Mouse (Mus musculus) heart, embryonic 15.5 days (tissue): ENCODE measurements around the gene Cnmd. TPM values are rescaled to one million over a fixed set of nuclear protein-coding genes. Genes with fewer than 3 reads are reported as not detected.

Experiments
- ATAC-seq: fragments of 200-750 bp; cut with Nextera tagmentation; replicated peaks from 2 replicates; pipeline ENCODE4 v1.8.0; 2017; ENCODE audit warnings: low read depth, moderate TSS enrichment; ENCODE audit not compliant: insufficient number of reproducible peaks, insufficient read depth, low FRiP score
- H3K27ac ChIP-seq: fragments of 300-500 bp; sonication (generic); 2 replicates; pipeline ENCODE4 v1.5.1; 2015; ENCODE audit warnings: mild to moderate bottlenecking, inconsistent platforms
- H3K27me3 ChIP-seq: fragments of 300-500 bp; sonication (generic); 2 replicates; pipeline ENCODE4 v1.6.1; 2015; ENCODE audit warnings: inconsistent platforms
- H3K36me3 ChIP-seq: fragments of 300-500 bp; sonication (generic); 2 replicates; pipeline ENCODE4 v1.6.1; 2015; ENCODE audit warnings: mild to moderate bottlenecking, inconsistent platforms
- H3K4me1 ChIP-seq: fragments of 300-500 bp; sonication (generic); replicated peaks from 2 replicates; pipeline ENCODE4 v1.6.1; 2015; ENCODE audit warnings: inconsistent platforms
- H3K4me2 ChIP-seq: fragments of 300-500 bp; sonication (generic); 2 replicates; pipeline ENCODE4 v1.6.1; 2015; ENCODE audit warnings: inconsistent platforms, mild to moderate bottlenecking, moderate library complexity
- H3K4me3 ChIP-seq: fragments of 300-500 bp; sonication (generic); 2 replicates; pipeline ENCODE4 v1.5.1; 2015; ENCODE audit warnings: mild to moderate bottlenecking, inconsistent platforms
- H3K9ac ChIP-seq: fragments of 300-500 bp; sonication (generic); 2 replicates; pipeline ENCODE4 v1.6.1; 2015; ENCODE audit warnings: mild to moderate bottlenecking, inconsistent platforms
- H3K9me3 ChIP-seq: fragments of 300-500 bp; sonication (generic); replicated peaks from 2 replicates; pipeline ENCODE4 v1.6.1; 2016; ENCODE audit warnings: inconsistent platforms
- WGBS: fragments of 180-500 bp; shearing (Covaris S2); methylation state at CpG from one replicate; pipeline ENCODE4 v1.1.7; 2015; ENCODE audit warnings: mixed read lengths; 5-methylcytosine and 5-hydroxymethylcytosine counted together
- polyA plus RNA-seq: library from polyadenylated mRNA; unstranded; fragments of >200 nt; fragmentation: Nextera tagmentation; extraction: Ambion mirVana; gene quantifications from 2 replicates; pipeline ENCODE4 v1.2.1, GENCODE M21; 2015

The Cnmd gene
- polyA plus RNA-seq, 1 experiment from 2014 or later, result 3.5 TPM

DNA sequence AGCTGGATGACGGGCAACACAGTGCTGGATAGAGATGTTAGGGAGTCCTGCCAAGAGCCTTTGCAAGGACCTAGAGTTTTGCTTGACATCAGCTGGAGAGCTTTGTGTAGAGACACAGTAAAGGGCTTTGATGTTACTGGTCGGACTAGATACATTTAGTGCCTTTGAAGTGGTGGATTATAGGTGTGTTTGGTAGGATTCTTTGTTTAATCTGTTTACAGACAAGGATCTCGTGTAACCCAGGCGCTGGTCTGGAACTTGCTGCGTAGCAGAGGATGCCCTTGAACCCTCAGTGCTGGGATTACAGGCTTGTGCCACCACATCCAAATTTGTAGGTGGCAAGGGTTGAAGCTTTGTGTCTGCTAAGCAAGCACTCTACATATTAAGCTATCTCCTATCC, 67.9 kb downstream of the Cnmd start:
- peaks cover 41% of the 10 kb centered on the region for H3K36me3 ChIP-seq
- 87% methylated on average over 5 of the region's 5 CpGs for WGBS
- no peak overlapping the region for H3K27ac ChIP-seq
- H3K27me3 ChIP-seq, result no peaks in the 10 kb centered on the region
- peaks cover 6% of the 10 kb centered on the region for H3K4me1 ChIP-seq
- H3K9ac ChIP-seq, result no peak overlapping the region
- no peak overlapping the region for H3K4me2 ChIP-seq
- no peak overlapping the region for H3K4me3 ChIP-seq
- no peak for ATAC-seq
- H3K9me3 ChIP-seq, result no peaks in the 10 kb centered on the region

DNA sequence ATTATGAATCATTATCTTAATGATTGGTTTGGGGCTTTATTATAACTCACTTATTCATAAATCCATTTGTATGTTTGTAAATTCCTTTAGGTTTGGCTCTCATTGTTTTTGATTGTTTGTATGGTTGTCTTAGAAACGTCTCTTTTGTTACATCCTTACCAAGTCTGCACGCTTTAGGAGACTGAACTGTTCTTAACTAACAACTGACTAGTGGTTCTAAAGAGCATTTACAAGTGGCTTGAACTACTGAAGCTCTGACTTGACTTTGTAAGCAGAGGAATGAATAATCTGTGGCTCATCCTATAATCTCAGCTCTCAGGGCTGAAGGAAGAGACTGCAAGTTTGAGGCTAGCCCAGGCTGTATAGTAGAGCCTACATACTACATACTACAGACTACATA, 70.4 kb downstream of the Cnmd start:
- no peak overlapping the region for H3K4me3 ChIP-seq
- H3K9me3 ChIP-seq, result no peaks in the 10 kb centered on the region
- H3K9ac ChIP-seq, result no peak overlapping the region
- no peak for ATAC-seq
- H3K27me3 ChIP-seq, result no peaks in the 10 kb centered on the region
- peaks cover 21% of the 10 kb centered on the region; the same call in 1 of the 2 replicates for H3K36me3 ChIP-seq
- peaks cover 19% of the 10 kb centered on the region for H3K4me1 ChIP-seq
- H3K27ac ChIP-seq, result no peak overlapping the region
- no peak overlapping the region for H3K4me2 ChIP-seq
- 83% methylated on average over 2 of the region's 2 CpGs for WGBS

DNA sequence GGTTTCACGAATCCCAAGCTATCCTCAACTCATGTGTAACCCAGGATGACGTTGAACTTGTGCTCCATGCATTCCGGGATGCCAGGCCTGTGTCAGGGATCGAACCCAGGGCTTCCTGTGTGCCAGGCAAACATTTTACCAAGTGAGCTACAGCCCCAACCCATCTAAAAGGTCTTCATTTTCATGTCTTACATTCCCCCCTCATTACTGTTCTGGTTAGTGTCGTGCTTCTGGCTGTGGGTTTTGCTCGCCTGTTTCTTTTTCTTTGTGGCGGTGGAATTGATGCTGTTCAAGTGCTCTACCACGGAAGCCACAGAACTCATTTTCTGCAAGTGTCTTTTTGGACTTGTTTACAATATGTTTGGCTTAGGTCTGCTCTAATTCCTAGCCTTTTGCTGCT, 71.1 kb downstream of the Cnmd start:
- H3K4me1 ChIP-seq, result peaks cover 21% of the 10 kb centered on the region
- ATAC-seq, result no peak
- no peak overlapping the region for H3K4me2 ChIP-seq

DNA sequence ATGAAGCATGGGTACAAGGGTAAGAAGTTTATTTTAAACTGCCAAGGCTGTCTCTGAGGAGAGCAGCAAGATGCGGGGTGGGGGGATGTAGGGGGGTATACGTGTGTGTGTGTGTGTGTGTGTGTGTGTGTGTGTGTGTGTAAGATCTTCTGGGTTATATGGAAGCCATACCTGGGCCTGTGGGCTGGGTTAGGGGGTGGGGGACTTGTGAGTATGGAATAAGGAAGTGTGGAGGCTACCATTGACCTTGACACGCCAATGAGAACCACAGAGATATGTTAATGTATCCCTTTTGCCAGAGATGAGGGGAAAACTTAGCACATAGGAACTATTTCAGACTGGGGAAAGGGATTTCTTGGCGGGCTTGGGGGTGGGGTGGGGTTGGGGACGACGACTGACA, 72.6 kb downstream of the Cnmd start:
- Histone ChIP-seq H3K9me3 (no peaks in the 10 kb centered on the region), H3K4me1 (peaks cover 21% of the 10 kb centered on the region), H3K36me3 (peaks cover 11% of the 10 kb centered on the region; the same call in 1 of the 2 replicates), H3K4me3 (no peak overlapping the region), H3K4me2 (peak overlapping the region; percentile 69; the same call in 1 of the 2 replicates), H3K27me3 (no peaks in the 10 kb centered on the region), H3K27ac (no peak overlapping the region), H3K9ac (no peak overlapping the region)
- 85% methylated on average over 6 of the region's 6 CpGs for WGBS
- no peak for ATAC-seq

More for the DNA sequence above, 71.1 kb downstream of the Cnmd start:
- Histone ChIP-seq H3K27ac (no peak overlapping the region), H3K4me3 (no peak overlapping the region), H3K9ac (no peak overlapping the region), H3K27me3 (no peaks in the 10 kb centered on the region), H3K36me3 (peaks cover 18% of the 10 kb centered on the region; the same call in 1 of the 2 replicates), H3K9me3 (no peaks in the 10 kb centered on the region)
- WGBS, result 91% methylated on average over 8 of the region's 8 CpGs

GRCm38 (mm10) chr14:79588534-79588951, 73.4 kb downstream of the Cnmd start:
- Histone ChIP-seq H3K27ac (peak overlapping the region; percentile 96; the same call in 1 of the 2 replicates), H3K4me2 (peak overlapping the region; percentile 69), H3K4me1 (peaks cover 21% of the 10 kb centered on the region), H3K9me3 (no peaks in the 10 kb centered on the region), H3K4me3 (peak overlapping the region; percentile 73), H3K27me3 (no peaks in the 10 kb centered on the region), H3K9ac (no peak overlapping the region), H3K36me3 (peaks cover 5% of the 10 kb centered on the region; the same call in 1 of the 2 replicates)
- 69% methylated on average over 9 of the region's 9 CpGs for WGBS
- ATAC-seq, result no peak

DNA sequence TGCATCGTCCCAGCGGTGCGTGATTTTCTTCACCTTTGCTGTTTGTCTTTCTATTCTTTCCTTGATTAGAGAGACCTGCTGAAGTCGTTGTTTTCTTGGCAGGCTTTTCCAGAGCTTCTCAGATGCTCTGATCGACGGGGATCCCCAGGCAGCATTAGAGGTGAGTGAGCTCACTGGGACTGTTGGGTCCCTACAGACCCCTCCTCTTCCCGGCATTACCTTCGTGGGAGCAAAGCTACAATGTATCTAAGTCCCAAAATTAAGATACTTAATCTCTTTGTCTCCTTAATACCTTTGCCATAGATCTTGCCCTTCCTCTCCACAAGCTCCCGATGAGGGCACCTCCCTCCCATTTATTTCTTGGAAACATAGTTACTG, 74.1 kb downstream of the Cnmd start:
- Histone ChIP-seq H3K27me3 (no peaks in the 10 kb centered on the region), H3K4me1 (peaks cover 21% of the 10 kb centered on the region), H3K36me3 (peaks cover 5% of the 10 kb centered on the region; the same call in 1 of the 2 replicates), H3K9ac (peak overlapping the region; percentile 69), H3K4me3 (peak overlapping the region; percentile 73), H3K9me3 (no peaks in the 10 kb centered on the region), H3K4me2 (peak overlapping the region; percentile 69), H3K27ac (peak overlapping the region; percentile 96)
- no peak for ATAC-seq
- 0% methylated on average over 9 of the region's 9 CpGs for WGBS

Other genes starting within 250 kb of the Cnmd start
- gene Kbtbd7, start 235.7 kb downstream of the Cnmd start, polyA plus RNA-seq, result 7.2 and 8.6 TPM in 2 replicates
- gene Kbtbd6, start 210.3 kb downstream of the Cnmd start, polyA plus RNA-seq, result 1.6 and 2.0 TPM in 2 replicates
- gene Elf1, start 181.0 kb downstream of the Cnmd start, polyA plus RNA-seq, result 7.8 and 12.4 TPM in 2 replicates
- gene Wbp4, start 180.7 kb downstream of the Cnmd start, polyA plus RNA-seq, result 24.0 and 25.7 TPM in 2 replicates
- 92.5 and 106 TPM in 2 replicates for gene Sugt1, start 74.5 kb downstream of the Cnmd start, polyA plus RNA-seq
- gene Pcdh8, start 109.1 kb upstream of the Cnmd start, polyA plus RNA-seq, result 0.06 and 0.28 TPM in 2 replicates